Mouse (Mus musculus) liver, embryonic 14.5 days (tissue): ENCODE measurements around the gene Tatdn2. TPM values are rescaled to one million over a fixed set of nuclear protein-coding genes. Genes with fewer than 3 reads are reported as not detected.
"Not testable (repeated sequence)": the region's sequence is repeated elsewhere in the genome, so short reads cannot be mapped to it uniquely, and the experiment has no call there.

Experiments
- ATAC-seq: fragments of 200-750 bp; cut with Nextera tagmentation; 2 replicates; pipeline ENCODE4 v1.8.0; 2017; ENCODE audit warnings: moderate number of reproducible peaks, mild to moderate bottlenecking, moderate library complexity; ENCODE audit not compliant: insufficient read depth
- DNase-seq, 3 experiments: peaks; one replicate each; pipeline ENCODE4 v3.0.0-alpha.2; 2012 to 2013; ENCODE audit warnings: low read depth in 3 of 3, low spot score in 3 of 3
- H3K27ac ChIP-seq: fragments of 300-500 bp; sonication (generic); 2 replicates; pipeline ENCODE4 v1.5.1; 2014; ENCODE audit warnings: moderate library complexity, mild to moderate bottlenecking, control low read depth, inconsistent platforms
- H3K27me3 ChIP-seq: fragments of 300-500 bp; sonication (generic); 2 replicates; pipeline ENCODE4 v1.6.1; 2014; ENCODE audit warnings: mild to moderate bottlenecking, low read length, moderate library complexity; ENCODE audit not compliant: control insufficient read depth, insufficient read depth
- H3K36me3 ChIP-seq: fragments of 300-500 bp; sonication (generic); replicated peaks from 2 replicates; pipeline ENCODE4 v1.6.1; 2014; ENCODE audit warnings: low read depth; ENCODE audit not compliant: control insufficient read depth, insufficient read depth
- H3K4me1 ChIP-seq, 2 experiments: fragments of 200-500 bp in 1 of 2; fragments of 300-500 bp in 1 of 2; sonication (generic) in 1 of 2; replicated peaks; 2 replicates each; pipeline ENCODE4 v1.6.1; 2012 to 2014; ENCODE audit warnings: antibody characterized with exemption in 1 of 2, inconsistent platforms in 1 of 2, low read length in 1 of 2; ENCODE audit not compliant: control insufficient read depth in 2 of 2, insufficient read depth in 2 of 2
- H3K4me2 ChIP-seq: fragments of 300-500 bp; sonication (generic); 2 replicates; pipeline ENCODE4 v1.6.1; 2014; ENCODE audit warnings: low read depth, mild to moderate bottlenecking, control low read depth, moderate library complexity
- H3K4me3 ChIP-seq, 2 experiments: fragments of 200-500 bp in 1 of 2; fragments of 300-500 bp in 1 of 2; sonication (generic) in 1 of 2; 2 replicates each; pipeline ENCODE4 v1.5.1; 2012 to 2014; ENCODE audit warnings: low read depth in 2 of 2, low read length in 2 of 2, mild to moderate bottlenecking in 2 of 2, control low read depth in 1 of 2, inconsistent platforms in 1 of 2, moderate library complexity in 1 of 2; ENCODE audit not compliant: insufficient read depth in 1 of 2
- H3K9ac ChIP-seq: fragments of 300-500 bp; sonication (generic); replicated peaks from 2 replicates; pipeline ENCODE4 v1.6.1; 2014; ENCODE audit warnings: mild to moderate bottlenecking, control low read depth, moderate library complexity
- H3K9me3 ChIP-seq: fragments of 300-500 bp; sonication (generic); 2 replicates; pipeline ENCODE4 v1.6.1; 2016; ENCODE audit warnings: low read length, mixed read lengths; ENCODE audit not compliant: control insufficient read depth
- CTCF ChIP-seq: IDR thresholded peaks from 2 replicates; pipeline ENCODE4 v1.5.1; 2016; ENCODE audit warnings: antibody characterized with exemption, low read depth, control low read depth
- EP300 ChIP-seq: IDR thresholded peaks from 2 replicates; pipeline ENCODE4 v1.6.1; 2016; ENCODE audit warnings: antibody characterized with exemption, low read depth
- WGBS: fragments of 180-500 bp; shearing (Covaris S2); extraction: QIAGEN DNeasy Blood & Tissue Kit; methylation state at CpG from one replicate; pipeline ENCODE4 v1.1.7; 2014; ENCODE audit not compliant: insufficient replicate concordance; 5-methylcytosine and 5-hydroxymethylcytosine counted together
- polyA plus RNA-seq, 2 experiments: library from polyadenylated mRNA; depleted of rRNA in 1 of 2; stranded (reverse) in 1 of 2; unstranded in 1 of 2; fragments of >200 nt; fragmentation: Nextera tagmentation in 1 of 2; extraction: Ambion mirVana in 1 of 2; gene quantifications; 2 replicates each; pipeline versions ENCODE4 v1.2.1 to v1.2.3; 2012 to 2014

Tatdn2 gene
- polyA plus RNA-seq, 2 experiments = 1.3 to 15.4 TPM

DNA sequence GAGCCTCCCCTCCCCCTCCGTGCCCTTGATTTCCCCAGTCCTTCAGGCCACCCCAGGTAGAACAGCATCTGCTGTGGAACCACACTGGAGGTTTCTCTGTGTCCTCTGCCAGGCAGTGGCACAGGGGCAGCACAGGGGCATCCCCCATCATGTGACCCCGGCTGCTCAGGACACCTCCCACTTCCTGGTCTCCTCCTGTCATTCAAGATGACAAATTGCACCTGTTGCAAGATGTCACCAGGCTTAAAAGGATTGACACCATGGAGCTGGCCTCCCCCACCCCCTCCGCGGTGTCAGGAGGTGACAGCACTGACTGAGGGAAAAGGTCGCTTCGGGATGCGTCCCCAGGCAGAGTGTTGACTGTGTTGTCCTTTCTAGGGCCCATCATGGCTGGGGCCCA is 27.0 kb upstream of the Tatdn2 start:
- Histone ChIP-seq H3K27ac (no peak overlapping the region), H3K4me2 (no peak overlapping the region), H3K36me3 (no peaks in the 10 kb centered on the region; the same call in 1 of the 2 replicates), H3K9ac (no peak overlapping the region), H3K27me3 (no peaks in the 10 kb centered on the region), H3K9me3 (peaks cover 2% of the 10 kb centered on the region; the same call in 1 of the 2 replicates), H3K4me3 (no peak overlapping the region), H3K4me1 (peaks cover 4 to 12% of the 10 kb centered on the region in 2 experiments; a peak in 3 of 4 replicates)
- DNase-seq (no peak), ATAC-seq (no peak)
- 70% methylated on average over 7 of the region's 7 CpGs for WGBS
- TF ChIP-seq EP300 = no peak
- TF ChIP-seq CTCF = no peak

DNA sequence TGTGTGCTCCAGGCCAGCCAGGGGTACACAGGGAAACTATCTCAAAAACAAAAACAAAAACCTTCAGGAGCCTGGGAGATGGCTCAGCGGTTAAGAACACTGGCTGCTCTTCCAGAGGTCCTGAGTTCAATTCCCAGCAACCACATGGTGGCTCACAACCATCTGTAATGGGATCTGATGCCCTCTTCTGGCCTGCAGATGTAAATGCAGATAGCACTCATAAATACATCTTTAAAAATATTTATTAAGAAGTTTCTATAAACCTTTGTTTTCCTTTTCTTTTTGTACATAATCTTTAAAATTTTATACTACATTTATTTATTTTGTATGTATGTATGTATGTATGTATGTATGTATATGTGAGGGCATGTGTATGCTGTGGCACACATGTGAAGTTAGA is 24.8 kb upstream of the Tatdn2 start:
- not testable (repeated sequence) for H3K9ac ChIP-seq, DNase-seq, H3K27ac ChIP-seq, H3K4me3 ChIP-seq, ATAC-seq, H3K4me2 ChIP-seq, H3K36me3 ChIP-seq, H3K27me3 ChIP-seq, H3K9me3 ChIP-seq
- 80% methylated on average over 1 of the region's 1 CpGs for WGBS
- H3K4me1 ChIP-seq = peaks cover 4 to 12% of the 10 kb centered on the region in 2 experiments; a peak in 3 of 4 replicates
- TF ChIP-seq CTCF = peak; percentile 42

DNA sequence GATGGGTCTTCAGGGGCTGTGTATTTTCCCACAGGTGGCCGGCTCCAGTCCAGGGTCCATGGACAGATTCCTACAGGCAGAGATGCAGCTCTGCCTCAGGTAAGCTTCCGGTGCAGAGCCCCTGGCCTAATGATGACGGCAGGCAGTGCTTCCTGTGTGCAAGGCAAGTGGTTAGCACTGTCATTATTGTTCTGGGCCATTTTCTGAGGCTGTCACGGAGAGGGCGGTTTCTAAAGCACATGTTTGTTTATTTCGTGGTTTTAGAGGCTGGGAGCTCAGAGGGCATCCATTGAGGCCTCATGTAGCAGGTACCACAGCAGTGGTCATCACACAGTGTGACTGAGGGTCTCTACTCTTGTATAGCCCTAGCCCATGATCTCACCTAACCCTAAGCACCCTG is 23.9 kb upstream of the Tatdn2 start:
- no peaks in the 10 kb centered on the region for H3K27me3 ChIP-seq
- H3K4me1 ChIP-seq = peaks cover 4 to 8% of the 10 kb centered on the region in 2 experiments; a peak in 3 of 4 replicates
- no peak for ATAC-seq
- 70% methylated on average over 6 of the region's 6 CpGs for WGBS
- no peaks in the 10 kb centered on the region; the same call in 1 of the 2 replicates for H3K36me3 ChIP-seq
- H3K4me2 ChIP-seq = no peak overlapping the region
- no peak overlapping the region for H3K27ac ChIP-seq
- no peak for DNase-seq
- H3K4me3 ChIP-seq = no peak overlapping the region
- H3K9me3 ChIP-seq = peaks cover 2% of the 10 kb centered on the region; the same call in 1 of the 2 replicates
- TF ChIP-seq CTCF (no peak), EP300 (no peak)
- no peak overlapping the region for H3K9ac ChIP-seq

DNA sequence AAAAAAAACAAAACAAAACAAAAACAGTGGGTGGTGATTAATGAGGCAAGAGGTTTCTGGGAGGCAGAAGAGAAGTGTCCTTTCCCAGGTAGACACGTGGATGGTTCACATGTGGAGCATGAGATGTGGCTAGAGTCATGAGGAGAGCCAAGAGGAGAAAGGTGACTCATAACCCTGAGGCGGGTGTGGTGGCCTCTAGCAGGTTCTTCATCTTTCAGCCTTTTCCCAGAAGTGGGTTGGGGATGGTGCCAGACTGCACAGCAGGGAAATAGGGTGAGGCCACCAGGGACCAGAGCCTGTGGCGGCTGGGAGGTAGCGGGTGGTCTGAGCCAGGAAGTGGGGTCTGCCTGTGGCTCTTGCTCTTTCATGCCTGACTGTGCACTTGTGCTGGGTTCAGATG is 21.6 kb upstream of the Tatdn2 start:
- Histone ChIP-seq H3K9me3 (peaks cover 2% of the 10 kb centered on the region; the same call in 1 of the 2 replicates), H3K4me3 (no peak overlapping the region), H3K36me3 (no peaks in the 10 kb centered on the region; the same call in 1 of the 2 replicates), H3K4me1 (peaks cover 0 to 3% of the 10 kb centered on the region in 2 experiments; a peak in 1 of 4 replicates), H3K4me2 (no peak overlapping the region), H3K9ac (no peak overlapping the region), H3K27ac (no peak overlapping the region), H3K27me3 (no peaks in the 10 kb centered on the region)
- TF ChIP-seq EP300 = no peak
- no peak for TF ChIP-seq CTCF
- ATAC-seq = no peak
- no peak for DNase-seq
- WGBS = 68% methylated on average over 4 of the region's 4 CpGs

DNA sequence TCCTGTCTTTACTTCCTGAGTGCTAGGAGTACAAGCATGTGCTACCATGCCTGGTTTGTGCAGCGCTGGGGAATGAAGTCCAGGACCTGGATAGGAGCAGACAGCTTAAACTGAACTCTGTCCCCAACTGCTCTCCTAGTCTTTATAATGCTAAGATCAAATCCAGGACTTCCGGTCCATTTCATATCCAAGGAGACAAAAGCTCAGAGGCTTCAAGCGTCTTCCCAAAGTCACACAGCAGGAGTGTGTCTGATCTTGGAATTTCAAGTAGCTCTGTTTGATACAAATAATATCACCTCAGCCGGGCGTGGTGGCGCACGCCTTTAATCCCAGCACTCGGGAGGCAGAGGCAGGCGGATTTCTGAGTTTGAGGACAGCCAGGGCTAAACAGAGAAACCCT is 20.9 kb upstream of the Tatdn2 start:
- Histone ChIP-seq H3K9ac (no peak overlapping the region), H3K4me3 (no peak overlapping the region), H3K36me3 (no peaks in the 10 kb centered on the region; the same call in 1 of the 2 replicates), H3K27me3 (no peaks in the 10 kb centered on the region), H3K4me2 (no peak overlapping the region), H3K9me3 (peaks cover 2% of the 10 kb centered on the region; the same call in 1 of the 2 replicates), H3K4me1 (peaks cover 0 to 4% of the 10 kb centered on the region in 2 experiments; a peak in 1 of 4 replicates), H3K27ac (no peak overlapping the region)
- TF ChIP-seq EP300 (no peak), CTCF (no peak)
- DNase-seq = no peak
- no peak for ATAC-seq
- 78% methylated on average over 9 of the region's 9 CpGs for WGBS
